Mouse (Mus musculus) regulatory T cell (primary cell): Measurements from ENCODE around the gene Smc3.

ENCODE experiments used
- in situ Hi-C: fragments of 300-600 bp; cut with MboI, MseI; formaldehyde crosslinking; loops from one replicate; pipeline ENCODE4 v1.15.1; 2025; ENCODE audit warnings: high pct_unique_total_duplicates

Gene Smc3

DNA sequence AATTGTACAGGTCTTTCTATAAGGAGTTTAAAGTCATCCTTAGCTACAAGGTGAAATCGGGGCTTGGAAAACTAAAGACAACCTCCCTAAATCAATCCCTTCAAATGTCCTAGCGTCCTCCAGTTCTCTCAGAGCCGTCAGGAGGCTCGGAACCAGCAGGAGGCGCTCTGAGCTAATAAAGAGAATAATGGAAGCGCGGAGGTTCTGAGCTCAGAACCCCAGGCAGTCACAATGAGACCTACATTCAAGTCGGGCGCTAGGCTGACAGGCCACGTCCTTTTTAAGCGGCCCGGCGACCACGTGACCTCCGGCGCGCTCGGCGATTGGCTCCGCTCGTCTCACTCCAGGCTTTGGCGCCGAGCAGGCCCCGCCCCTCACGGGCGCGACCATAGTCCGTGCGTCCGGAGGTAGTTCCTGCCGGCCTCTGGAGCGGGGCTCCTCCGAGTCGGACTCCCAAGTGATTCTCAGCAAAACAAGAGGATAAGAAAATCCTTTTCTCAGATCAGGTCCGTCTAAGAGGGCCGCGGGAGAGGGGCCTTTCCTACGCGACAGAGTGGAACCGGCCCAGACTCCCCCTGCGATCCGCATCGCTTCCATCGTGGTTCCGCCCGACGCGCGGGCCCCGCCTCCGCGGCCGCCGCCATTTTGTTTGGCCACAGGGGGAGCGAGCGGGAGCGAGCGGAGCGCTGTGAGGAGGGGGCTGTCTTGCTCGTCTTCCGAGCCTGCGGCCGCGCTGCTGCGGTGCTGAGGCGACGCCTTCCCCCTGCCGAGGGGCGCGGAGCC is at the start of gene Smc3:
TSS of gene Smc3 (plus strand) at position 642 of the 783 bp plus-strand sequence.
- in situ Hi-C loops = no loop called here

DNA sequence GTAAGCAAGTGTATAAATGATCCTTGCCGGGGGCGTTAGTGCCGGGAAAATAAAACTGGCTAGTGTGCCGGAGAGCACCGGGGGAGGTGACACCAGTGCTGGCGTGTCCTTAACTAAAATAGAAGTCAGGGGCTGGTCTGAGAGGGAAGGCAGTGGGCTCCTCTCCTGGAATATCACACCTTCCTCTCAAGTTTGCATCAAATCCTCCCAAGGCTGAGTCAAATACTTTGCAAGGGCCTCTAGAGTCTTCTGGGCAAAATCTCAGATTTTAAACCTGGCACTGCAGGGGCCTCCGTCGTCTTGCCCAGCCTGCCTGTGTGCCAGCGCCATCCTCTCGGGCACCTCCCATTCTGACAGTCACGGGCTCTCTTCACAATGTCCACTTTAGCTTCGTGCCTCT is 49.2 kb upstream of the Smc3 start:
- in situ Hi-C loops = no loop called here

DNA sequence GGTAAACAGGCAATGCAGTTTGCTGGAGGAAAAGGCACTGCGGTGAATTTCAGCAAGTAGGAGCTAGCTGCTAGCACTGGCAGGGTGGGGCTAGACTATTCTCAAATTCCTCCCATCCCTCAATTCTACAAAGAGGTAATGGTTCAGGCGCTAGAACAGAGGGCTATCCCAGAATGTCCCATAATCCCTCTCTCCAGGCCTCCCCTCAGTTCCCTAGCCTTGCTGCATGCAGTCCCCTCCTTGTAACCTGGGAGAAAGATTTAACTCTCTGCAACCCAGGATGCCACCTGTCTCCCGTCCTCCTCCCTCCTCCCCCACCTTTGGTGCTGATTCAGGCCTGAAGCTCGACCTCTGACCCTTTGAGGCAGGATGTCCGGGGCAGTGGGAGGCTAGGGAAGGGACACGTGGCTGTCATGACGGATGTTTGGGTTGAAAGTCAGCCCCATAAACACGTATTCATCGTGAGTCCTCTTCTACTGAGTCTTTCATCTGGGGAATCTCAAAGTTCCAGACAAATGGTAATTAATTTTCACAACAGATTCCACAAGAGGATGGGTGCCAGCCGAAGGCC is 47.9 kb upstream of the Smc3 start:
- in situ Hi-C loops = no loop called here

DNA sequence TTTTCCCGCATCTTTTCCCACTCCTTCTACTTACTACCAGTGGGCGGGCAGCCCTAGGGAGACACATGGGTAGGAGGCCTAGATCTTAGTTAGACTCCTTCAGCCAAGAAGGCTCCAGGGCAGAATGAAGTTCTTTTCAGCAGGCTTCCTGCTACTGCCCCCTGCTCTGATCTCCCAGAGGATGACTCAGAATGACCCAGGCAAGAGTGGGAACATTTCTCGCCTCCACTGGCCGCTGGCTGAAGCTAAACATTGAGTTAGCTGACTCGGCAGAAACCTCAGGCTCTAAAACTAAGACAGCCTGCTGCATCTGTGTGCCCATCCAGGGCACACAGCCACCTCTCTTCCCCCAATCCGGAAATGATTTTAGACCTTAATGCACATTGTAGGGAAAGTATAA is 47.4 kb upstream of the Smc3 start:
- in situ Hi-C loops = no loop called here

DNA sequence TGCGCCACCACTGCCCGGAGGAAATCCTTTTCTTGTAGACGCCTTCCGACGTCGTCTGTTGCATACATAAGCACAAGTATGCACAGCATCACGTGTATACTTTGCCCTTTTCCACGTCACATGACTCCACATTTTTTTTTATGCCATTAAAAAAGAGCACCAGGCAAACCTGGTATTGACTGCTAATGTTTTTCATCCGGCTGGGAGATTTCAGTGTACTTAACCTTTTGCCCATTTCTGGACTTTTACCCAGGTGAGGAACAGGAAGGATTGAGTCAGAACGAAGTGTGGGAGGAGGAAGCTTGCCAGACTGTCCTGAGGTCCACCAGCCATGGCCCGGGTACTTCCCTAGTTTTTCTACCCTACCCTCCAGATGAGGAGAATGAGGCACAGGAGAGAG is 45.8 kb upstream of the Smc3 start:
- in situ Hi-C loops = no loop called here

DNA sequence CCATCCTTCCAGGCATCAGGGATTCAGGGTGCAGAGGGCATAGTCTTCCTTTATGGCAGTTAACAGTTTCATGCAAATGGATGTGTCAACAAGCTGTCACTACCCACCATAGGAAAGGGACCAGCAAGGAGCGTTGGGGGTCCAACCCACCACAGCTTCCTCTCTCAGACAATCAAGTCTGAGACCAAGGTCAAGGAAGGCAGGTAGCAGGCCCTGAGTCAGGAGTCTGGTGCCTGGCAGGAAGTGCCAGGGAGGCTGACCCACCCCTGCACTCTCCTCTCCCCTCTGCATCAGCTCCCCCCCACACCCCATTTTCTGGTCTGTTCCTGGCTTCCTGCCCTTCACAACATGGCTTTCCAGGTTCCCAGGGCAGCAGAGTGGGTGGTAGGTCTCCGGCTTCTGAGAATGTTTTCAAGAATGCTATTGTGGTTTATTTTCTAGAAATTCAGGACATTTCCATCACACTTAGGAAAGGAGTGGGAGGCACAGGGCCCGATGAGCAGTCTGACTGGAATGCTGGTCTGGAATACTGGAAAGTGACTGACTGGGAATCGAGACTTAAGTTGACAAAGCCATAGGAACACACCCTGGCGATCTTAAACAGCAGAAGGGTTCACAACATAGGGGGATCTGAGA is 45.1 kb upstream of the Smc3 start:
- in situ Hi-C loops = no loop called here

DNA sequence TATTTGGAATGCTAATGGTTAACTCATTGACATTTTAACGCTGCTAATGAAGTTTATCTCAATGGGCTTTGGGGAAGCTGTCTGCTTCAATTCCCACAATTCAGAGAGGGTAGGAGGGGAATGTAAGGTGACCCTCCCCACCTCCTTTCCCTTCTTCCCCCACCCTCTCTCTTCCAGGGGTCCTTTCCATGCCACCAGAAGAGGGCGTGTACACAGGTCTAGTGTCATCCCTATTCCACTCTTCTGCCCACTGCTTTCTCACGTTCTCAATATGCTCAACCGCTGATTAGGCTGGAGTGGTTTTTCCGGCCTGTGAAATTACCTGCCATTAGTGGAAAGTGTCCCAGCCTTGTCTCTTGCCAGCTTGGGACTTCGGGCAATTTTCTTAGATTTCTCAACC is 43.4 kb upstream of the Smc3 start:
- in situ Hi-C loops = no loop called here

DNA sequence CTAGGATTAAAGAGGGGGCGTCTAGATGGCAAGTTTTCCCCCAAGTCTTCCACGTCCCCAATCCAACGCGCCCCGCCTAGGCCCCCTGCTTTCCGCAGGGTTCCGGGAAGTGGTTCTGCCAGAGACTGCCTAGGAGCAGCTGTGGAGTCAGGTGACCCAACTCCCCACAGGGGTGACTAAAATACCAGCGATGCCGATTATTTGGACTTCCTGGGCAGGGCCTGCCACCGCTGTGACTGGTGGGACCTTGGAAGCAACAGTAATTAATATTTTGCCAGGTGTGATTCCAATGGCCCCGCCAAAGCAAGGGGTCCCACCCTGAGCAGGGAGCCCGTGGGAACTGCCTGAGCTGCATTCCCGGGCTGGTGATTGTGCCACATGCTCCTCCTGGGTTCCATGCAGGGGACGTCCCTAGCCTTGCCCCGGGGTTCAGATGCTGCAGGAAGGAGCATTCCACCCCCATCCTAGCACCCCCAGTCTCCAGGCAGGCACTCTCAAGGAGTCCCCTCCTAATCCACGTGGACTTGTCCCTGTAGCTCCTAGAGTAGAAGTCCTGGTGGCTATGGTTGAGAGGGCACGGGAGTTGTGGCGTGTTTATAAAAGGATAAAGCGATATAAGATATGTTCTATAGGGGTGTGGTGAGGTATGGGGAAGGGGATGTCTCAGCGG is 42.8 kb upstream of the Smc3 start:
- in situ Hi-C loops = no loop called here

DNA sequence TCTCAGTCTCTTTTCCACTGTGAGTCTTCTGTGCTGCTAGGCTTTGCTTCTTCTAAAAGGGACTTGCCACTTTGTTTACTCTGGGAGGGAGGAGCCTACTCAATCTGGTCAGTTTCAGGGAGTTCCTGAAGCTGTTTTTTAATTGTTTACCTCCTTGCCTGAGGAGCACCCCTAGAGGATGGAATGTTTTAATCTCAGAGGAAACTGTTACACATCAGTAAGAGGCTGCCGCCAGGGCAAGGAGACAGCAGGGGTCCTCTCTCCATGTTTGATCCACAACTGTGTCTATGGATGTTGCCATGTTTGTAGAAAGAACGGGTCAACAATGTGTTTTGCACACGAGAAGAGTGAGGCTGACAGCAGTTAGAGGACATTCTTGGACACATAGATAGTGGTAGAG is 39.8 kb upstream of the Smc3 start:
- in situ Hi-C loops = no loop called here

DNA sequence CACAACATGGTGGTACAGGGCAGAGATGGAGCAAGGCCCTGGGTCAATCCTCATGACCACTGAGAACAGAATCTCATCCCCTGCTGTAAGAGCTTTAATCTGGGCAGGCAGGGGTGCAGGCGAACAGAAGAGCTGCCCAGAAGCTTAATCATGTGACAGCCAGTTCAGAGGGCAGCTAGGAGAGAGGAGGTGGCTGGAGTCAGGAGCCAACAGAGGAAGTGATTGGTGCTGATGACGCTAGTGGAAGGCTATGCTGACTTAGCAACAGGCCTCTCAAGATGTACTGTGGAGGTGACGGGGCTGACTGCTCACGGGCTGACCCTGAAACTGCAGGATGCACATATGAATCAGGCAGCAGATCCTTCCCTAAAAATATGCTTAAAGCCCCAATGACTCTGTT is 36.0 kb upstream of the Smc3 start:
- in situ Hi-C loops = no loop called here

DNA sequence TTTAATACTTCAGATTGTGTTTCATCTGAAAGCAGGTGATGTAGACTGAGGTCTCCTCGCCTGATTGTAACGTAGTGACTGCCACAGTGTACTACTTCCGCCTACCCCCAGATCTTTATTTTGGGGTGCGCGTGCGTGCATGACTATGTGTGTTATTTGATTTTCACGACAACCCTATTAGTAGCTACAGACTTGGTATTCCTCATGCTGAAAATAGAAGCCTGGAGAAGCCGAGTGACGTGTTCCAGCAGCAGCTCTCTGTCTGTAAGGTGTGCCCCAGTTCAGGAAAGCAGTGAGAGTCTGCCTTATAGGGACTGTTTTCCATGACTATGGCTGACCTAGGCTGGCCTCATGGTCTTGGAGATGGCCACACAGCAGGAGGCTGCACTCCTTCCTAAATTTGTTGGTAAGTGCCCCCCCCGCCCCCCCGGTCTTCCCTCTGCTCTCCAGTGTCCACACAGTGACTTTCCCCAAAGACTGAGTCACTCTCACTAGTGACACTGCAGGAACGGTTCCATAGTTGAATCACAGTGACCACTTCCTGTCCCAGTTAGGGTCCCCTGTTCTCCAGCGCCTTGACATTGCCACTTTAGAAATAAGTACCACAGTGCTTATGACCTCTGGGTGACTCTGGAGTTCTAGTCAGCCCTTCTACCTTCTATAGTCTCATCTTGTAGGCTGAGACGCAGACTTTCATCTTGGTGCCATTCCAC is 34.5 kb upstream of the Smc3 start:
- in situ Hi-C loops = no loop called here

DNA sequence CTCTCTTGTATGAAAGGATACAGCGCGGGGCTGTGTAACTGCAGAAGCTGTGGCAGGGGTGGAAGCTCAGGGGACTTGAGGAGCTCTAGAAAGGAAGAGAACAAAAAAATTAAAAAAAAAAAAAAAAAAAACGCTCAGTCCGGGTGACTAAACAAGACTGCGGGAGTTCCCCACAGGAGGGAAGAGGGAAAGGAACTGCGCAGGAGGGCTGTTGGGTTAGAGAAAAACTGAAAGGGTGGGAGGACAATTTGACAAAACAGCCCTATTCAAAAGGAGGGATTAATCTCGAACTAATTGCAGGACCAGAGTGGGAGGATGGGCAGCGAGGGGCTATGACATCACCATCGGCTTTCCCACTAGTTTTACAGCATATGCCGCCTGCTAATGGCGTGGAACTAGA is 32.3 kb upstream of the Smc3 start:
- in situ Hi-C loops = no loop called here

DNA sequence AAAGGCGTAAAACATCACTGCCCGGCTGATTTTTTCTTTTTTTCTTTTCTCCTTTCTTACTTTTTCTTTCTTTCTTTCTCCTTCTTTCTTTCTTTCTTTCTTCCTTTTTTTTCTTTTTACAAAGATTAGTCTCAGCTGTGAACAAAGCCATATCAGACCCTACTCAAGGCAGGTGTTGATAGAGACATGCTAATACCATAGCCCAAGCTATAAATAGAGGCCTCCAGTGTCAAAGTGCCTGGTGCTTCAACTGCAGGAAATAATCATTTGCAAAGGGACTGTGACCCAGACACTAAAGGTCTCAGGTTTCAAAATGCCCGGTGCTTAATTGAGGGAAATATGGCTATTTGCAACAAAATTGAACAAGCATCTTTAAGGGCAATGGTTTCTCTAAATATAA is 31.6 kb upstream of the Smc3 start:
- in situ Hi-C loops = no loop called here

DNA sequence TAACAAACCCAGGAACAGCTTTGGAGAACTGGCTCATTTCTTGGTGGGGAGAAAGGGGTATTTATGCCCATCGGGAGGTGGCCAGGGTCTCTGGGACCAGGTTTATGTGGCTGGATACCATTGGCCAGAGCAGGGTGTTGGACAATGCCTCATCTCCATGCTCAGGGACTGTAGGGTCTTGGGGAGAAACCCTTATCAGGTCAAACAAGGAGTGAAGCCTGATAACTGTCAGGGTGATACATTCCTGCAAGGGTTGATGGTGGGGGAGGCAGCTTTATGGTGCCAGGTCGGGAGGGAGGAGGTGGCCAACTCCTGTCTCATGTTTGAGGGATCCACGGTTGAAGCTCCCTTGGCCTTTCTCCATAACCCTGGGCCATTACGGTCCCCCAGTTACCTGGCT is 29.1 kb upstream of the Smc3 start:
- in situ Hi-C loops = loop anchor here (5.0 kb wide), 1 partner anchor 34 kb away; no protein-coding TSS in a partner anchor

DNA sequence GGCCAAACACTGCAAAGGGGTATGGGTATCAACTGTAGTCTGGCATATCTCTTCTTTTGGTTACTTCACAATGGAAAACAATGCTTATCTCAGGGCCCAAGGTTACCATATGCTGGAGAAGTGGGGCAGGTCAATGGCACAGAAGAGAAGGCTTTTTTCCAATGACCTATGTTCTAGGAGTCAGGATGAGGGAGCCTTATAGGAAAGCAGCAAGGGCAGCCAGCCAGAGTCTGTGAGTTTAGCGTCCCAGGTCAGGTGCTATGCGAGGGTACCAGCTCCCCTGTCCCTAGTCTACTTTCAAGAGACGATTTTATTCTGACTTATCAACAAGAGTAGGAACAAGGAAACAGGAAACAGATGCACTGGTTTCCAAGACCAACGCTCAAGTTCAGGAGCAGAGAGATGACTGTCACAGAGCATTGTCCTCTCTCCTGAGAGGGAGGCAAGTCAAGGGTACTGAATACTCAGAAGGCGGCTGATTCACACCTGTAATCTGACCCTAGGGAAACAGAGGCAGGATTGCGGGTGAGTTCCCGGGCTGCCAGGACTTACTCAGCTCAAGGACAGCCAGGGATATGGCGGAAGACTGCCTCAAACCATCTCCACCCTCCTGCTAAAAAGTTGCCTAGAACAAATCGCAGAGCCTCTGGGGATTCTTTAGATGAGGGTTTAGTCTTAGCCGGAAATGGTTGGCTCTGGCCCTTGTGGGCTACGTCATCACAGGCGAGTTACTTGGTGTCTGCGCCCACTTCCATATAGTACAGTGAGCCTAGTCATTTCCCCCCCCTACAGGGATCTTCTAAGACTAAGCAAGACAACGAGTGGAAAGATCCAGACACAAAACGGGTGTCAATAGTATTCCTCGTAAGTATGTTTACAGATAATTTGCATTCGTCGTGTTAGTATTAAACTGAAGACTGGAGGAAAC is 28.4 kb upstream of the Smc3 start:
- in situ Hi-C loops = loop anchor here (5.0 kb wide), 1 partner anchor 34 kb away; no protein-coding TSS in a partner anchor

DNA sequence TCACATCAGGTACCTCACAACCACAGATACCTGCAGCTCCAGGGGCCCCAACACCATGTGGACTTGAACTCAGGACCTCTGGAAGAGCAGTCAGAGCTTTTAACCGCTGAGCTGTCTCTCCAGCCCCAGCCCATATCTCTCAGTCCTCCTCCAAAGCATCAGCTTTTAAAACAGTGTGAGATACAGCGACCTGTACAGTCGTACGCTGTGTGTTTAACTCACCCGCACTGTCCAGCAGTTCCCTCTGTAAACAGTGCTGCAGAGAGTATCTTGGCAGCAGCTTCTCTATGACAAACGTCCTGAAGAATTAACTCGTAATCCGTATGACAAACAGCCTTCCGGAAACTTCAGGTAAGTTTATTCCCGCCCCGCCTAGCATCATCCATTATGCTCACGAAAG is 27.6 kb upstream of the Smc3 start:
- in situ Hi-C loops = loop anchor here (5.0 kb wide), 1 partner anchor 35 kb away; no protein-coding TSS in a partner anchor

DNA sequence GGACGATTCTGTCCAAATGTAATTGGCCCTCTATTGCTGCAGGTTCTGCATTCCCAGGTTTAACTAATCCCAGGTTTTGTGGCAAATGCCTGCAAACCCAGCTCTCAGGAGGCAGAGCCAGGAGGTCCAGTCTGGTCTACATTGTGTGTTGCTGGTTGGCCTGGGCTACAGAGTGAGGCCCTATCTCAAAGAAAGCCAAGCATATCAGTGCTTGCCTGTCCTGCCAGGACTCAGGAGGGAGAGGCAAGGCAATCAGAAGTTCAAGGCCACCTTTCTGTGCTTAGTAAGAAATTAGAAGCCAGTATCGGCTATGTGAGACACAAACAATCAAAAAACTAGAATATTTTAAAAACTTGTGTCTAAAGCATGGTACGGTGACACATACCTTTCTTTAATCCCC is 27.0 kb upstream of the Smc3 start:
- in situ Hi-C loops = loop anchor here (5.0 kb wide), 1 partner anchor 36 kb away; no protein-coding TSS in a partner anchor

DNA sequence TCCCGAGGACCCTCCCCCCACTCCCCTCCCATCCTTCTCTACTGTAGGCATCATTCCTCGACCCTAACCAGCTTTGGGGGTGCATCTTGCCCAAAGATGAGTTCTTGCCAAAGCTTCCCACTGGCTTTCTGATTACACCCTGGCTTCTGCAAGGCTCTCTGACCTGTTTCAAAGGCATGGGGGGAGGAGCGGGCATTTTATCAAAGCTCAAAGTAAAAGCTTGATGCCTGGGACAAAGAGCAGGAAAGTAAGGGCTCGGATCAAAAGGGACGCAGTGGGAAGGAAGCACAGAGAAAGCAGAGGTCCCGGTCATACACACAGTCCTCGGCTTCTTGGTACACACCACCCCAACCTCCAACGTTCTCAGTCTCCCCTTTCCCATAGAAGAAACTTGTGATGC is 26.1 kb upstream of the Smc3 start:
- in situ Hi-C loops = loop anchor here (5.0 kb wide), 1 partner anchor 37 kb away; no protein-coding TSS in a partner anchor

DNA sequence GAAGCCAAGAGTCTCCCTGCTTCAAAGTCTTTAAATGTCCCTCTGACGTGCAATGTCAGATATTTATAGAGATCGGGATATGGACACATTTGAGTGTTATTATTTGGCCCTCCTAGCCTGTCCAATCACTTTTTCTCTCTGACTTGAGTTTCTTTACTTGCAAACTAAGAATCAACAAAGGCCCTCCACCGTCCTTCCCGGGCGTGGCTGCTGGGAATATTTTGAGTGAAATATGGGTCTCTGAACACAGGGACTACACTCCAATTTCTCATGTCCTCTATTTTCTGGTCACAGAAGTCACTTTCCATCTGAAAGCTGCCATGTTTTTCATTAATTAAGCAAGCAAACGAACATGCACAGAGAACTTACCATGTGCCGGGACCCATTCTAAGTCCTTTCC is 25.7 kb upstream of the Smc3 start:
- in situ Hi-C loops = loop anchor here (5.0 kb wide), 1 partner anchor 37 kb away; no protein-coding TSS in a partner anchor

DNA sequence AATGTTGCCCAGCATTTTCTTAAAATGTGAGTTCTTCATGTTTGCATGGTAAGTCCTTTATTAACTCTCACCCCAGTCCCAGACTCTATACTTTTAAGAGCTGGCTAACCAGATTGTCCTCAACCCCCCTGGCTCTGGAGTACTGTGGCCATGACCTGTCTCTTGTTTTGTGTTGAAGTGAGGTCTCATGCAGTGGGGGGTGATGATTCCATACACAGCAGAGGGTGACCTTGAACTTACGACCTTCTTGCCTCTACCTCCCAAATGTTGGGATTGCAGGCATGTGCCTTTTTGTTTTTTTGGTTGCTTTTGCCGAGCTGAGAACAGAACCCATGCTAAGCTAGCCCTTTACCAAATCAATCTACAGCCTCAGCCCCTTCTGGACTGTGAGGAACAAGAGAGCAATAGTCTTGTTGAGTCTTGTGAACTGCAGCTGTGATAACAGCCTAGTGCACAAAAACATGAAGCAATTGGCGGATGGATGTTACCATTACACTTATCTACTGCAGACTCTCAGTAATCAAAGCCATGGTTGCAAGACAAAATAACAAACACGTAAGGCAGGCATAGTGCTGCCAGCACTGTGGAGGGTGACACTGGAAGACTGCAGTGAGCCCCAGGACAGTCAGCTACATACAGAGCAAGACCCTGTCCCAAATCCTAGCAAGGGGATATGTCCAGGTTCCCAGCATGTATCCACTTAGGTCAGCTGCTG is 24.7 kb upstream of the Smc3 start:
- in situ Hi-C loops = loop anchor here (5.0 kb wide), 1 partner anchor 178 kb away; no protein-coding TSS in a partner anchor
